Mouse (Mus musculus) gonadal fat pad, adult 2 months (tissue): ENCODE measurements around the gene Clcnkb. TPM values are rescaled to one million over a fixed set of nuclear protein-coding genes. Genes with fewer than 3 reads are reported as not detected.

ENCODE experiments used
- DNase-seq: peaks from one replicate; pipeline ENCODE4 v3.0.0-alpha.2; 2012; ENCODE audit warnings: low read depth
- polyA plus RNA-seq: library from polyadenylated mRNA; depleted of rRNA; stranded (reverse); fragments of >200 nt; gene quantifications from 2 replicates; pipeline ENCODE4 v1.2.3, GENCODE M21; 2012

Clcnkb gene
- polyA plus RNA-seq, 1 experiment = 11.5 TPM

DNA sequence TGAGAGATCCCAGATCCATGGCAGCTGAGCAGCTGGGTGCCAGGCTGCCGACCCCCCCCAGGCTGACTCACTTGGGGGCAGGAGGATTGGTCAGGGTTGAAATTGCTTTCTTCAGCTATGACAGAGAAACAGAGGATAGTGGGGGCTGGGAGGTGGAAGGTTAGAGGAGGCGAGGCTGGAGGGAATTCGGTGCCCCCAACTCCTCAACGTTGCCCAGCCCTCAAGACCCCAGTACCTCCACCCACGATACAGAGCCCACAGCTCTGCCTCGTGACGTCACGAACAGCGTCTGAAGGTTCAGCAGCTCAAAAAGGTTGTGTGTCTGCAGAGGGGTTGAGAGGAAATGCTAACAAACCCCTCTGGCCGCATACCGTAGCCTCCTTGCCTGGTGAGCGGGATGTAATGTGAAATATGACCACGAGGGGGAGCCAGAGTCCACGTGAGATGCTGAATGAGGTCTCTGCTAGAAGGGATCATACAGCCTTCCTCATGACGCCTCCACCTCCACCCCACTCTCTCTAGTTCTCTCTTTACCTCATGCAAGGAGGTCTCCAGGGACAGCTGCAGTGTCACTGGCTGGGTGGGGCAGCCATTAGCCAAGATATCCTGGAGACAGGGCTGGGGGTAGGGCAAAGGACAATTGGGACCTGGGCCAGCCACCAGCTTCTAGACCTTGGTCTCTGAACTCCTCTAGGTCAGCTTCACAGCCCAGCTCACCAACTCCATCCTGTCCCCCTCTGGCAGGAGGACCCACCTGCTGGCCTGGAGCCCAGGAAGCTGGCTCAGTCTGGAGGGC is 11.1 kb downstream of the Clcnkb start:
- DNase-seq = no peak

- DNase-seq = no peak
Measured at GRCm38 (mm10) chr4:141400171-141400570, 15.6 kb downstream of the Clcnkb start.

- no peak for DNase-seq
Measured at GRCm38 (mm10) chr4:141398545-141398944, 17.3 kb downstream of the Clcnkb start, which contains the start of gene Clcnka. TSS of gene Clcnka (minus strand) at chr4:141398724.

DNA sequence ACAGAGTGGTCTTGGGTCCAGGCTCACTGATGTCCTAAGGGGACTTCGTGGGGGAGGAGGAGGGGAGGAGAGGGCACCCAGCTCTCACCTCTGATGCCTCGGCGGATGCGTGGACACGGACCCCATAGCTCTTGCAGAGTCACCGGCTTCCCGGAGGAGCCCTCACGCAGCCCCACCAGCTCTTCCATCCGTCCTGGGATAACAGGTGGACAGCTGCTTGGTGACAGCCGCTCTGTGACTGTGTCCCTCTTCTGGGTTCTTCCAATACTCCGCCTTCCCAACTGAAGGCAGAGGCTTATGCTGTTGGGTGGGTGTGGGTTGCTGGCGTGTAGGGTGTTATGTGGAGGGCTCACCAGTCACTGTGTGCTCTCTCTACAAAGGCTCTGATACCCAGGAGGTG is 18.0 kb downstream of the Clcnkb start:
- no peak for DNase-seq

DNA sequence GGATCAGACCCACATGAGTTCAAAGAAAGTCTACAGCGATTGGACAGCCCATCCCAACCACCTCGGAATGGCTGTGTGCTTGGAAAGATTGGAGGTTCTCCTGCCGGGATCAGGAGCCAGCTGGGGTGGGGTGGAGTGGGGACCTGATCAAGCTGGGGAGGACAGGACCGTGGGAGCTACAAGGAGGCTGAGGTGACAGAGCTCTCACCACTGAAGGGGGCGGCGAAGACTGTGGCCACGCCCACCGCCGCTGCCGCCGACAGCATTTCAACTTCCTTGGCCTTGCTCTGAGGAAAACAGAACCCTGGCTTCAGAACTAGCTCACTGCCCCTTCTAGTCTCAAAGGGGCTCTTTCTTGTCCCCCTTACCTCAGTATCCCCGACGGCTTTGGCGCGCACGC is 21.1 kb downstream of the Clcnkb start:
- DNase-seq = no peak

DNA sequence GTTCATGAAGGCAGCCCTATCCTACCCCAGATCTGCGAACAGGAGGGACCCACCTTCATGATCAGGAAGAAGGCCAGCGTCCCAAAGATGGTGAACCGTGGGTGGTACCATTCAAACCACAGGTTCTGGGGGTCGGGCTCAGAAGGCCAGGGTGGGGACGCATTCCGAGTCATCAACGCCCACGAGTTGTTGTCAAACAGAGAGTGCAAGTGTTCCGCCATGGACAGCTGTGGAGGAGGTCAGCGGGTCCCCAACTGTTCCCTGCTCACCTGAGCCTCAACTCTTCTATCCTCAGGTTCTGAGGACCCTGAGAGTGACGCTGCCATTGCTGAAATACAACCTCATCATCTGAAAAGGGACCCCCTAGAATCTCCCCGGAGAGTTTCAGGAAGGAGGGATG is 24.5 kb downstream of the Clcnkb start:
- no peak for DNase-seq

DNA sequence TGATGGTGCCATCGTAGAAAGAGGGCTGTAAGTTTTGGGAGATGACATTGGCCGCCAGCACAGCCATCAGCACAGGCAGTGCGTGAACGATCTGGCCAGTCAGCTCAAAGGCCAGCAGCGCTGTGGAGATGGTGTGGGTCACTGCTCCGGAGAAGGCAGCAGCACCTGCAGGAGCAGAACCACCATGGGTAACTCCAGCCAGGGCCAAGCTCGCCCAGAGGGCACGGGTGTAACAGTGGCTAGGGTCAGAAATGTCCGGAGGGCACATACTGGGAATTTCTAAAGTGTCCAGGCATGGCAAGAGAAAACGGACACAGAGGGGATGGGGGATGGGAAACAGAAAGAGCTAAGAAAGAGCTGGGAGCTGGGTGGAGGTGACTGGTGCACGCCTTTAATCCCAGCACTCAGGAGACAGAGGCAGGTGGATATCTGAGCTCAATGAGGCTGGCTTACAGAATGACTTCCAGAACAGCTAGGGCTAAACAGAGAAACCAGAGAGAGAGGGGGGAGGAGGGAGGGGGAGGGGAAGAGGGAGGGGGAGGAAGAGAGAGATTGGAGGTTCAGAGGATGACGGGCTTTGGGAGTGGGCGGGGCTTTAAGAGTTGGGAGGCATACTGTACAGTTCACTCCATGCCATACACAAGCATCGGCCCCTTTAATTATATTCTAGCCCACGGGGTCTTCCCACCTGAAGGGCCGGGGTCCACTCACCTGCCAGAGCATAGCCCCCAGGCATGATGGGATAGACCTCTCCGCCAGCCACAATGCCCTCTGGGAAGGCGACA is 26.3 kb downstream of the Clcnkb start:
- DNase-seq = no peak

- no peak for DNase-seq
Measured at GRCm38 (mm10) chr4:141387933-141388332, 27.9 kb downstream of the Clcnkb start.

- no peak for DNase-seq
Measured at GRCm38 (mm10) chr4:141387093-141387784, 28.6 kb downstream of the Clcnkb start.

DNA sequence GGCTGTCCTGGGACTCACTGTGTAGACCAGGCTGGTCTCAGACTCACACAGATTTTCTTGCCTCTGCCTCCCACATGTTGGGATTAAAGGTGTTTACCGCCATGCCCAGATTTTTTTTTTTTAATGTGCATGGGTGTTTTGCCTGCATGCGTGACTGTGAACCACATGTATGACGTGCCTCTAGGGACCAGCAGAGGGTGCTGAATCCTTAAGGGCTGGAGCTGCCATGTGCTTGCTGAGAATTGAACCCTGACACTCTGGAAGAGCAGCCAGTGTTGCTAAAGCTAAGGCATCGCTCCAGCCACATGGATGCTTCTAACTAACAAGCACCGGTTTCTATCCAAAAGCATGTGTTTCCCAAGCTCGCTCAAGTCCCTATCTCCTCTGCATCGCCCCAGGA is 29.7 kb downstream of the Clcnkb start:
- DNase-seq = no peak

- no peak for DNase-seq
Measured at GRCm38 (mm10) chr4:141385275-141385674, 30.5 kb downstream of the Clcnkb start.

GRCm38 (mm10) chr4:141382406-141382805 is 33.4 kb downstream of the Clcnkb start:
- no peak for DNase-seq

GRCm38 (mm10) chr4:141379674-141380073 is 36.1 kb downstream of the Clcnkb start:
- no peak for DNase-seq

GRCm38 (mm10) chr4:141372426-141372825 is 43.4 kb downstream of the Clcnkb start:
- DNase-seq = no peak

- no peak for DNase-seq
Measured at GRCm38 (mm10) chr4:141367997-141368791, 47.6 kb downstream of the Clcnkb start, which contains the start of gene Fam131c. TSS of gene Fam131c (plus strand) at chr4:141368220.

GRCm38 (mm10) chr4:141365876-141366275 is 49.9 kb downstream of the Clcnkb start:
- no peak for DNase-seq

DNA sequence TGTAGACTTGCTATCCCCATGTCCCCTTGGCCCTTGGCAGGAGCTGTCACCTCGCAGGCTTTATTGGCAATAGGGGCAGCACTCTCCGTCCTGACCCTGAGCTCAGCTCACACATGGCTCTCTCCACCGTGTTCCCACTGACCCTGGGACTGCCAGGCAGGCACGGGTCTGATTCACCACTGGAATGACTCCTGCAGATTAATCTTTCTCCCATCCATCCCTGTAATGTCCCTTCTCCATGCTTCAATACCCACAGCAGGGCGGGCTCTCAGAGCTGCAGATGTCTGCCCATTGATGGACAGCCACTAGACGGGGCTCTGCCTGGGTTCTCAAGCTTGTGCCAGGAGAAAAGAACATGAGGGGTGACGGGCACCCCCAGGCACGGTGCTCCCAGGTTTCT is 50.7 kb downstream of the Clcnkb start:
- no peak for DNase-seq

GRCm38 (mm10) chr4:141362937-141363548 is 52.8 kb downstream of the Clcnkb start:
- no peak for DNase-seq

- DNase-seq = no peak
Measured at GRCm38 (mm10) chr4:141360846-141361245, 55.0 kb downstream of the Clcnkb start.

- no peak for DNase-seq
Measured at GRCm38 (mm10) chr4:141359222-141359621, 56.6 kb downstream of the Clcnkb start.

DNA sequence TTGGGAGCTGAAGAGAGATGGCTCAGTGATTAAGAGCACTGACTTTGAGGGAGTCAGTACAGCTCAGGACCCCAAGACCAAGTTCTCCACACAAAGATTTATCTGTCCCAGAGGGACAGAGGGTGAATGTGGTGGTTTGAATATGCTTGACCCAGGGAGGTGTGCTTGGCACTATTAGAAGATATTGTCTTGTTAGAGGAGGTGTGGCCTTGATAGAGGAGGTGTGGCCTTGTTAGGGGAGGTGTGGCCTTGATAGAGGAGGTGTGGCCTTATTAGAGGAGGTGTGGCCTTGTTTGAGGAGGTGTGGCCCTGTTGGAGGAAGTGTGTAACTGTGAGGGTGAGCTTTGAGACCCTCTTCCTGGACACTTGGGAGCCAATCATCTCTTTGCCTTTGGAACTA is 58.0 kb downstream of the Clcnkb start:
- no peak for DNase-seq
